ENCODE assay signal across 14 mouse cellular contexts in genomic region chr10:68040394-68040793, GRCm38 (mm10).
"Had no signal": no experiment of that assay in that cellular context is flagged by ENCODE, and none has a peak within 500 bp of the region (broad histone marks: within the 10 kb centered on the region; RNA-seq: fewer than 3 reads in every experiment).

No protein-coding gene starts in this region.

- H3K9ac ChIP-seq: neural tube, embryonic 13.5 days; stomach, embryonic 15.5 days had no signal

- H3K36me3 ChIP-seq: stomach, embryonic 15.5 days had no signal

- H3K4me3 ChIP-seq: neural tube, embryonic 13.5 days; stomach, embryonic 15.5 days had no signal

- H3K4me1 ChIP-seq: stomach, embryonic 15.5 days had no signal

- H3K27ac ChIP-seq: neural tube, embryonic 13.5 days; stomach, embryonic 15.5 days; stomach, postnatal 0 days had no signal

- H3K9me3 ChIP-seq: neural tube, embryonic 13.5 days; stomach, embryonic 15.5 days had no signal

- H3K4me2 ChIP-seq: neural tube, embryonic 13.5 days; stomach, embryonic 15.5 days had no signal

- DNase-seq: right cerebral cortex, adult 18-20 months; right cerebral cortex, postnatal 14 days; right cerebral cortex, postnatal 25 days; right cerebral cortex, postnatal 4 days; spleen, adult 18-20 months; thymus, adult 18-20 months; thymus, adult 2 months; thymus, postnatal 14 days; thymus, postnatal 25 days; thymus, postnatal 36 days; thymus, postnatal 4 days had no signal

- H3K27me3 ChIP-seq: neural tube, embryonic 13.5 days; stomach, embryonic 15.5 days had no signal
